Mouse (Mus musculus) bone marrow macrophage, adult 2 months (primary cell): Measurements from ENCODE around the gene Erc1. TPM values are rescaled to one million over a fixed set of nuclear protein-coding genes. Genes with fewer than 3 reads are reported as not detected.
A peak's percentile ranks its signal among the peaks of the same experiment; 100 is the strongest.

Experiments used
- H3K27ac ChIP-seq: 2 replicates; pipeline ENCODE4 v1.5.1; 2012; ENCODE audit warnings: low read depth, low read length; ENCODE audit not compliant: insufficient read depth
- H3K4me1 ChIP-seq: 2 replicates; pipeline ENCODE4 v1.6.1; 2012; ENCODE audit warnings: low read length; ENCODE audit not compliant: control insufficient read depth, insufficient read depth
- H3K4me3 ChIP-seq: 2 replicates; pipeline ENCODE4 v1.5.1; 2012; ENCODE audit warnings: mild to moderate bottlenecking, low read length, moderate library complexity; ENCODE audit not compliant: insufficient read depth
- CTCF ChIP-seq: IDR thresholded peaks from 2 replicates; pipeline ENCODE4 v1.5.1; 2012; ENCODE audit warnings: low read depth, mild to moderate bottlenecking, low read length, moderate library complexity
- POLR2A ChIP-seq: IDR thresholded peaks from 2 replicates; pipeline ENCODE4 v1.6.1; 2012; ENCODE audit warnings: mild to moderate bottlenecking, low read depth, low read length, borderline replicate concordance
- polyA plus RNA-seq: library from polyadenylated mRNA; stranded (reverse); fragments of >200 nt; gene quantifications from 2 replicates; pipeline ENCODE4 v1.2.4, GENCODE M21; 2012; ENCODE audit not compliant: missing spikeins, insufficient read depth, insufficient read length

Erc1 gene
- polyA plus RNA-seq, result 9.8 and 9.9 TPM in 2 replicates

DNA sequence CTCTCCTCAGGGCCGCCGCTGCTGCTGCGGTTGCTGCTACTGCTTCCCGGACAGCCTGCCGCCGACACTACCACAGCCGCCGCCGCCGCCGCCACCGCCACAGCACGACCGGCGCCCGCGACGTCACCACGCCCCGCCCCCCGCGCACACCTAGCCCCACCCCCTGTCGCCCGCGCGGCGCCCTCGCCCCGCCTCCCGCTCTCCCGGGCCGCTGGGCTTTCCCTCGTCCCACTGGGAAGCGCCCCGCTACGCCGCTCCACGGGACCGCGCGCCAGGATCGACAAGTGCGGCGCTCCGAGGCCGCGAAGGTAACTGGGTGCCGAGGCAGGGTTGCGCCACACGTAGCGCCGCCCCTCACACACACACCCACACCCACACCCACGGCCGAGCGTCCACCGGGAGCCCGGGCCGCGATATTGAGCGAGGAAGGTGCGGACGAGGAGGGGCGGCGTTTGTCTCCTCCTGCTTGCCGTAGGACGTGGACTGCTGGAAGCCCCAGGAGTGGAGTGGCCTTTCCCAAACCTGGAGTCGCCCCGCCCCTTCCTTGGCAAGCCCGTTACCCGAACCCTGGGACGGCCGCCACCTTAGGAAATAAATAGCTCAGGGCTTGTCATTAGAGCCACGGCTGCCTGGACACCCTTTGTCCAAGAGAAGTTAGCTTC is at the start of gene Erc1:
Erc1 (minus strand) TSS at position 134 of the 662 bp plus-strand sequence.
- H3K4me1 ChIP-seq, result peaks cover 10% of the 10 kb centered on the region; the same call in 1 of the 2 replicates
- peak within 1 kb of the TSS; percentile 75 for H3K27ac ChIP-seq
- no peak for TF ChIP-seq CTCF
- TF ChIP-seq POLR2A, result no peak
- H3K4me3 ChIP-seq, result peak within 1 kb of the TSS; percentile 92

DNA sequence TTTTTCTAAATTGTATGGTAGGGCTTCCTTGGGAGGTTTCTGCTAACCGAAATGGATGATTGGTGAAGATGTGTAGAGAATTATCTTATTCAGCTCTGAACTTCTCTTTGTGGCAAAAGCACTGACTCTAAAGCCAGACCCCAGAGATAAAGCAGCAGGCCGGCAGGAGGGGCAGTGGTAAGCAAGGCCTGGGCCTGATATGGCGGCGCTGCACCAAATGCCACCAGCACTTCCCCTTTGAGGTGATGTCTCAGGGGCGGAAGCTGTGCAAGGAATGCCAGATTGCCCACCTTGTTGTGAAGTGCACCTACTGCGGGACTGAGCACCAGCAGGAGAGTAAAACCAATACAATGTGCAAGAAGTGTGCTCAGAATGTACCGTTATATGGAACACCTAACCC is 44.7 kb upstream of the Erc1 start:
- TF ChIP-seq POLR2A (no peak), CTCF (no peak)
- Histone ChIP-seq H3K4me3 (no peak overlapping the region), H3K4me1 (peaks cover 5% of the 10 kb centered on the region), H3K27ac (no peak overlapping the region)

- no peaks in the 10 kb centered on the region for H3K4me1 ChIP-seq
- H3K4me3 ChIP-seq, result no peak overlapping the region
- no peak overlapping the region for H3K27ac ChIP-seq
- no peak for TF ChIP-seq POLR2A
- TF ChIP-seq CTCF, result no peak
These were observed 35.2 kb upstream of the Erc1 start for GRCm38 (mm10) chr6:119883151-119883550.

- Histone ChIP-seq H3K4me3 (no peak overlapping the region), H3K27ac (no peak overlapping the region), H3K4me1 (no peaks in the 10 kb centered on the region)
- TF ChIP-seq CTCF (no peak), POLR2A (no peak)
These were observed 16.5 kb upstream of the Erc1 start for GRCm38 (mm10) chr6:119864341-119865034.

GRCm38 (mm10) chr6:119861519-119861918 is 13.6 kb upstream of the Erc1 start:
- no peaks in the 10 kb centered on the region for H3K4me1 ChIP-seq
- no peak overlapping the region for H3K4me3 ChIP-seq
- TF ChIP-seq CTCF (no peak), POLR2A (no peak)
- H3K27ac ChIP-seq, result no peak overlapping the region

DNA sequence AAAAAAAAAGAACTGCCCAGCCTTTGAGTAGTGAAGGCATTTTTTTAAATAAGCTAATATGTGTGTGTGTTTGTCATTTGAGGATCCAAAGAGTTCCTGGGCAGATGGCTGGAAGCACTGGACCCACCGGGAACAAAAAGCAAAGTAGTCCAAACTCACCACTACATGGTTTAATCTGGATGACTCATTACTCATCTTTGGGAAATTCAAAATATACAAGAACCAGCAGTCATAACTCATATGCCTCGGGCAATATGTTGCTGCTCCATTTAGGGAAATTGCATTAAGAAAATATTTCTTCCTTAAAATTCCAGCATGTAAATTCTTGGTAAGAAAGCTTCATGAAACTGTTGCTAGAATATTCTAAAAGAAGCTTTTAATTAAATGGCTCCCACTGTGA is 12.3 kb upstream of the Erc1 start:
- no peak for TF ChIP-seq CTCF
- TF ChIP-seq POLR2A, result no peak
- Histone ChIP-seq H3K4me3 (no peak overlapping the region), H3K27ac (no peak overlapping the region), H3K4me1 (no peaks in the 10 kb centered on the region)

- Histone ChIP-seq H3K4me3 (no peak overlapping the region), H3K27ac (no peak overlapping the region), H3K4me1 (0 out of 2 replicates have a peak, but pooled peaks cover 2% of the 10 kb centered on the region)
- no peak for TF ChIP-seq CTCF
- no peak for TF ChIP-seq POLR2A
These were observed 7.5 kb upstream of the Erc1 start for GRCm38 (mm10) chr6:119855471-119855870.

- TF ChIP-seq POLR2A, result no peak
- no peak for TF ChIP-seq CTCF
- Histone ChIP-seq H3K4me1 (peaks cover 5% of the 10 kb centered on the region; the same call in 1 of the 2 replicates), H3K27ac (no peak overlapping the region), H3K4me3 (no peak overlapping the region)
These were observed 6.2 kb upstream of the Erc1 start for GRCm38 (mm10) chr6:119854156-119854555.

DNA sequence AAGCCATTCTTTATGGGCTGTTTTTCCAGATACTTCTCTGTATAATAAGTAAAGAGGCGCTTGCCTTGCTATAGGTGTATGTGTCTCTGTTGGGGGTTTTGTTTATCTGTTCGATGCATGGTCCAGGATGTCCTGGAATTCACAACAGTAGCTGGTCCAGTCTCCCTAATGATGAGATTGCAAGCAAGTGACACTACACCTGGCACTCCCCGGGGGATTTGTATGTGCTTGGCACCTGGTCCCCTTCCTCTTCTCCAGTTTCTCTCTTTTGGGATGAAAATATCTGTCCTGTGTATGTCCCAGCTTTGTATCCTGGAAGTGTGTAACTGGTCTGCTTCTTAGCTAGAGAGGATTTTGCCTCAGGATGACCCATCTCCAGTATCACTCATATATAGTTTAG is 1.9 kb upstream of the Erc1 start:
- Histone ChIP-seq H3K4me3 (no peak overlapping the region), H3K27ac (no peak overlapping the region), H3K4me1 (peaks cover 10% of the 10 kb centered on the region; the same call in 1 of the 2 replicates)
- TF ChIP-seq POLR2A (no peak), CTCF (no peak)

GRCm38 (mm10) chr6:119849348-119849709 is 1.4 kb upstream of the Erc1 start:
- H3K4me1 ChIP-seq, result peaks cover 10% of the 10 kb centered on the region; the same call in 1 of the 2 replicates
- TF ChIP-seq CTCF (no peak), POLR2A (no peak)
- H3K4me3 ChIP-seq, result no peak overlapping the region
- no peak overlapping the region for H3K27ac ChIP-seq
